Mouse (Mus musculus): ENCODE data around the gene Scrn3. TPM values are rescaled to one million over a fixed set of nuclear protein-coding genes. Genes with fewer than 3 reads are reported as not detected.

Gene Scrn3
- polyA plus RNA-seq, 1 experiment from 2014 or later = 16.6 TPM

- Histone ChIP-seq H3K27ac (ENCODE audit: low read length) (no peak overlapping the region), H3K4me1 (ENCODE audit: control insufficient read depth, insufficient read depth, low read length) (peaks cover 21% of the 10 kb centered on the region), H3K4me3 (ENCODE audit: low read length) (no peak overlapping the region), H3K4me2 (ENCODE audit: low read depth, low read length) (peak overlapping the region; percentile 19; the same call in 1 of the 2 replicates), H3K27me3 (replicated peaks; ENCODE audit: control insufficient read depth, insufficient read depth, low read length) (peaks cover 45% of the 10 kb centered on the region), H3K9ac (ENCODE audit: low read depth, low read length) (no peak overlapping the region), H3K9me3 (ENCODE audit: control insufficient read depth, low read length) (no peaks in the 10 kb centered on the region), H3K36me3 (ENCODE audit: control insufficient read depth, insufficient read depth, low read length) (no peaks in the 10 kb centered on the region)
- WGBS = 6% methylated on average over 33 of the region's 33 CpGs
- ATAC-seq = no peak
Measured at GRCm38 (mm10) chr2:73280356-73281047, 31.9 kb upstream of the Scrn3 start.

GRCm38 (mm10) chr2:73281048-73281661 is 31.2 kb upstream of the Scrn3 start:
- Histone ChIP-seq H3K27ac (ENCODE audit: low read length) (no peak overlapping the region), H3K27me3 (replicated peaks; ENCODE audit: control insufficient read depth, insufficient read depth, low read length) (peaks cover 44% of the 10 kb centered on the region), H3K36me3 (ENCODE audit: control insufficient read depth, insufficient read depth, low read length) (no peaks in the 10 kb centered on the region), H3K4me1 (ENCODE audit: control insufficient read depth, insufficient read depth, low read length) (peaks cover 21% of the 10 kb centered on the region), H3K4me3 (ENCODE audit: low read length) (no peak overlapping the region), H3K4me2 (ENCODE audit: low read depth, low read length) (peak overlapping the region; percentile 19), H3K9ac (ENCODE audit: low read depth, low read length) (no peak overlapping the region), H3K9me3 (ENCODE audit: control insufficient read depth, low read length) (no peaks in the 10 kb centered on the region)
- WGBS = 24% methylated on average over 22 of the region's 22 CpGs
- no peak for ATAC-seq

GRCm38 (mm10) chr2:73281707-73282106 is 30.7 kb upstream of the Scrn3 start:
- Histone ChIP-seq H3K27me3 (replicated peaks; ENCODE audit: control insufficient read depth, insufficient read depth, low read length) (peaks cover 40% of the 10 kb centered on the region), H3K4me1 (ENCODE audit: control insufficient read depth, insufficient read depth, low read length) (peaks cover 21% of the 10 kb centered on the region), H3K27ac (ENCODE audit: low read length) (no peak overlapping the region), H3K9ac (ENCODE audit: low read depth, low read length) (no peak overlapping the region), H3K36me3 (ENCODE audit: control insufficient read depth, insufficient read depth, low read length) (no peaks in the 10 kb centered on the region), H3K4me2 (ENCODE audit: low read depth, low read length) (no peak overlapping the region), H3K4me3 (ENCODE audit: low read length) (no peak overlapping the region), H3K9me3 (ENCODE audit: control insufficient read depth, low read length) (no peaks in the 10 kb centered on the region)
- ATAC-seq = no peak
- 18% methylated on average over 7 of the region's 7 CpGs for WGBS

GRCm38 (mm10) chr2:73285630-73286029 is 26.8 kb upstream of the Scrn3 start:
- WGBS = 5% methylated on average over 2 of the region's 2 CpGs
- no peak overlapping the region for H3K9ac ChIP-seq (ENCODE audit: low read depth, low read length)

GRCm38 (mm10) chr2:73291130-73291529 is 21.3 kb upstream of the Scrn3 start:
- Histone ChIP-seq H3K4me3 (ENCODE audit: low read length) (no peak overlapping the region), H3K9ac (ENCODE audit: low read depth, low read length) (no peak overlapping the region), H3K4me2 (ENCODE audit: low read depth, low read length) (no peak overlapping the region), H3K27me3 (replicated peaks; ENCODE audit: control insufficient read depth, insufficient read depth, low read length) (no peaks in the 10 kb centered on the region), H3K9me3 (ENCODE audit: control insufficient read depth, low read length) (no peaks in the 10 kb centered on the region), H3K27ac (ENCODE audit: low read length) (no peak overlapping the region), H3K4me1 (ENCODE audit: control insufficient read depth, insufficient read depth, low read length) (no peaks in the 10 kb centered on the region), H3K36me3 (ENCODE audit: control insufficient read depth, insufficient read depth, low read length) (no peaks in the 10 kb centered on the region)
- 75% methylated on average over 4 of the region's 4 CpGs for WGBS
- no peak for ATAC-seq

More at GRCm38 (mm10) chr2:73285630-73286029, 26.8 kb upstream of the Scrn3 start:
- no peaks in the 10 kb centered on the region for H3K9me3 ChIP-seq (ENCODE audit: control insufficient read depth, low read length)
- no peak overlapping the region for H3K4me2 ChIP-seq (ENCODE audit: low read depth, low read length)
- no peak for ATAC-seq
- no peaks in the 10 kb centered on the region for H3K36me3 ChIP-seq (ENCODE audit: control insufficient read depth, insufficient read depth, low read length)
- no peak overlapping the region for H3K4me3 ChIP-seq (ENCODE audit: low read length)
- H3K27ac ChIP-seq (ENCODE audit: low read length) = no peak overlapping the region
- H3K4me1 ChIP-seq (ENCODE audit: control insufficient read depth, insufficient read depth, low read length) = peaks cover 5% of the 10 kb centered on the region; the same call in 1 of the 2 replicates
- H3K27me3 ChIP-seq (replicated peaks; ENCODE audit: control insufficient read depth, insufficient read depth, low read length) = peaks cover 13% of the 10 kb centered on the region

- Histone ChIP-seq H3K4me3 (ENCODE audit: low read length) (no peak overlapping the region), H3K27me3 (replicated peaks; ENCODE audit: control insufficient read depth, insufficient read depth, low read length) (no peaks in the 10 kb centered on the region), H3K9ac (ENCODE audit: low read depth, low read length) (no peak overlapping the region), H3K27ac (ENCODE audit: low read length) (no peak overlapping the region), H3K4me1 (ENCODE audit: control insufficient read depth, insufficient read depth, low read length) (no peaks in the 10 kb centered on the region), H3K4me2 (ENCODE audit: low read depth, low read length) (no peak overlapping the region), H3K9me3 (ENCODE audit: control insufficient read depth, low read length) (no peaks in the 10 kb centered on the region), H3K36me3 (ENCODE audit: control insufficient read depth, insufficient read depth, low read length) (no peaks in the 10 kb centered on the region)
- ATAC-seq = no peak
- 81% methylated on average over 7 of the region's 7 CpGs for WGBS
Measured at GRCm38 (mm10) chr2:73295023-73295422, 17.4 kb upstream of the Scrn3 start.

GRCm38 (mm10) chr2:73298154-73298553 is 14.2 kb upstream of the Scrn3 start:
- Histone ChIP-seq H3K4me2 (ENCODE audit: low read depth, low read length) (no peak overlapping the region), H3K27ac (ENCODE audit: low read length) (no peak overlapping the region), H3K27me3 (replicated peaks; ENCODE audit: control insufficient read depth, insufficient read depth, low read length) (no peaks in the 10 kb centered on the region), H3K4me3 (ENCODE audit: low read length) (no peak overlapping the region), H3K9ac (ENCODE audit: low read depth, low read length) (no peak overlapping the region), H3K9me3 (ENCODE audit: control insufficient read depth, low read length) (no peaks in the 10 kb centered on the region), H3K36me3 (ENCODE audit: control insufficient read depth, insufficient read depth, low read length) (no peaks in the 10 kb centered on the region), H3K4me1 (ENCODE audit: control insufficient read depth, insufficient read depth, low read length) (no peaks in the 10 kb centered on the region)
- 84% methylated on average over 7 of the region's 7 CpGs for WGBS
- no peak for ATAC-seq

GRCm38 (mm10) chr2:73298841-73299240 is 13.6 kb upstream of the Scrn3 start:
- ATAC-seq = no peak
- Histone ChIP-seq H3K36me3 (ENCODE audit: control insufficient read depth, insufficient read depth, low read length) (no peaks in the 10 kb centered on the region), H3K27me3 (replicated peaks; ENCODE audit: control insufficient read depth, insufficient read depth, low read length) (no peaks in the 10 kb centered on the region), H3K9me3 (ENCODE audit: control insufficient read depth, low read length) (no peaks in the 10 kb centered on the region), H3K27ac (ENCODE audit: low read length) (no peak overlapping the region), H3K4me1 (ENCODE audit: control insufficient read depth, insufficient read depth, low read length) (no peaks in the 10 kb centered on the region), H3K4me3 (ENCODE audit: low read length) (no peak overlapping the region), H3K9ac (ENCODE audit: low read depth, low read length) (no peak overlapping the region), H3K4me2 (ENCODE audit: low read depth, low read length) (no peak overlapping the region)
- 86% methylated on average over 3 of the region's 3 CpGs for WGBS

- Histone ChIP-seq H3K4me2 (ENCODE audit: low read depth, low read length) (no peak overlapping the region), H3K4me1 (ENCODE audit: control insufficient read depth, insufficient read depth, low read length) (no peaks in the 10 kb centered on the region), H3K9ac (ENCODE audit: low read depth, low read length) (no peak overlapping the region), H3K4me3 (ENCODE audit: low read length) (no peak overlapping the region), H3K27me3 (replicated peaks; ENCODE audit: control insufficient read depth, insufficient read depth, low read length) (no peaks in the 10 kb centered on the region), H3K36me3 (ENCODE audit: control insufficient read depth, insufficient read depth, low read length) (no peaks in the 10 kb centered on the region), H3K9me3 (ENCODE audit: control insufficient read depth, low read length) (no peaks in the 10 kb centered on the region), H3K27ac (ENCODE audit: low read length) (no peak overlapping the region)
- WGBS = 60% methylated on average over 1 of the region's 1 CpGs
- no peak for ATAC-seq
Measured at GRCm38 (mm10) chr2:73301979-73302378, 10.4 kb upstream of the Scrn3 start.
